Mouse (Mus musculus) brain, embryonic 14.5 days (tissue): ENCODE data around the gene Supt4a. TPM values are rescaled to one million over a fixed set of nuclear protein-coding genes. Genes with fewer than 3 reads are reported as not detected.

Experiments used
- DNase-seq: peaks from one replicate; pipeline ENCODE4 v3.0.0-alpha.2; 2011; ENCODE audit warnings: low read depth
- CTCF ChIP-seq: fragments of 200-500 bp; IDR thresholded peaks from 2 replicates; pipeline ENCODE4 v1.5.1; 2012; ENCODE audit warnings: inconsistent platforms, mild to moderate bottlenecking, moderate library complexity, borderline replicate concordance; ENCODE audit not compliant: insufficient read depth, insufficient read length; ENCODE audit errors: extremely low read depth
- POLR2A ChIP-seq: fragments of 200-500 bp; IDR thresholded peaks from 2 replicates; pipeline ENCODE4 v1.6.1; 2012; ENCODE audit warnings: mild to moderate bottlenecking, inconsistent platforms, borderline replicate concordance; ENCODE audit not compliant: poor library complexity, insufficient read depth, insufficient read length, severe bottlenecking; ENCODE audit errors: extremely low read depth
- polyA plus RNA-seq: library from polyadenylated mRNA; depleted of rRNA; stranded (reverse); fragments of >200 nt; gene quantifications from 2 replicates; pipeline ENCODE4 v1.2.3, GENCODE M21; 2012

Gene Supt4a
- polyA plus RNA-seq, 1 experiment, result 118 TPM

- TF ChIP-seq CTCF, result no peak
- TF ChIP-seq POLR2A, result no peak
- DNase-seq, result peak; percentile 56
These were observed 27.7 kb upstream of the Supt4a start for GRCm38 (mm10) chr11:87709513-87710261.

DNA sequence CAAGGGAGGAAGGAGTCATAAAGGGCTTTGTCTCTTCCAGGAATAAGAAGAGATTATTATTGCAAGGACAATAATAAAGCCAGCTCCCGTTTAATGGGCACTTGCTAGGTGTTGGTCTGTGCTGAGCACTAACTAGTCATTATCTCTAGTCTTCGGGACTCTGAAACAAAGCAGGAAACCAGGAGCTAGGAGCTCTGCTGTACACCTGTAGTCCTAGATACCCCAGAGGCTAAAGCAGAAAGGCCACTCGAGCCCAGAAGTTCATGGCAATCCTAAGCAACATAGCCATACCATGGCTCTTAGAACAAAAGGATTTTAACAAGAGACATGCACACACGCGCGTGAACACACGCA is 27.1 kb upstream of the Supt4a start:
- no peak for DNase-seq
- TF ChIP-seq POLR2A (no peak), CTCF (no peak)

- no peak for DNase-seq
- TF ChIP-seq CTCF (no peak), POLR2A (no peak)
These were observed 25.2 kb upstream of the Supt4a start for GRCm38 (mm10) chr11:87712188-87712587.

- DNase-seq, result no peak
- no peak for TF ChIP-seq POLR2A
- TF ChIP-seq CTCF, result no peak
These were observed 21.4 kb upstream of the Supt4a start for GRCm38 (mm10) chr11:87715999-87716398.

DNA sequence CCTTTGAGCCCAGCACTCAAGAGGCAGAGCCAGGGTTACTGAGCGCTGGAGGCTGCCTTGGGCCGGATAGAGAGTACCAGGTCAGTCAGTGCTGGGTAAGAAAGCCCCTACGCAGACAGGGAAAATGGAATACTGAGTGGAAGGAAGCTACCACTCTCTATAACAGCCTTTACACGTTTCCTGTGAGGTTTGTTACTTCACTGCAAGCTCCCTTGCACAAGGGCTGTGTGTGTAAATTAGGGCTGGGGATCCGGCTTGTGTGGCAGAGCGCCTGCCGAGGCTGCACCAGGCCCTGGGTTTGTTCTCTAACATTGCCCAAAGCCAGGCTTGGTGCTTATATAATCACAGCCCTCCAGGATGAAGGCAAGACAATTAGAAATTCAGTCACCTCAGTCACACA is 17.8 kb upstream of the Supt4a start:
- no peak for DNase-seq

DNA sequence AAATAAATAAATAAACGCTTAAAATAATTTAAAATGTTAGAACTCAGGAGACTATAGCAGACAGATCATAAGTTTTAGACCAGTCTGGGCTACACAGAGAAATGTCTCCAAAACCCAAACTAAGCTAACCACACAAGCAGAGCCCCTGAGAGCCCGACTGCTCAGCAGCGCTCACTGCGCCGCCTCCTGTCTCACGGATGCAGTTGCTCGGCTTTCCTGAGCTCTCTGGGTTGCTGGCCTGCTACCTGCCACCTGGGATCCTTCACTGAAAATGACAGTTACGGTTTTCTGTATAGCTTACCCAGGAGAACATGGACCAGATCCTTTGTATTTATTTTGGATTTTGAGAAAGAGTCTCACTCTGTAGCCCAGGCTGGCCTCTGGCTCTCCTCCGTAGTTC is 17.0 kb upstream of the Supt4a start:
- no peak for DNase-seq

More for the DNA sequence above, 17.8 kb upstream of the Supt4a start:
- no peak for TF ChIP-seq CTCF
- no peak for TF ChIP-seq POLR2A

GRCm38 (mm10) chr11:87720839-87721238 is 16.5 kb upstream of the Supt4a start:
- DNase-seq, result no peak
- TF ChIP-seq CTCF, result no peak
- TF ChIP-seq POLR2A, result no peak

More for the DNA sequence above, 17.0 kb upstream of the Supt4a start:
- no peak for TF ChIP-seq POLR2A
- peak; percentile 32; the same call in 1 of the 2 replicates for TF ChIP-seq CTCF

DNA sequence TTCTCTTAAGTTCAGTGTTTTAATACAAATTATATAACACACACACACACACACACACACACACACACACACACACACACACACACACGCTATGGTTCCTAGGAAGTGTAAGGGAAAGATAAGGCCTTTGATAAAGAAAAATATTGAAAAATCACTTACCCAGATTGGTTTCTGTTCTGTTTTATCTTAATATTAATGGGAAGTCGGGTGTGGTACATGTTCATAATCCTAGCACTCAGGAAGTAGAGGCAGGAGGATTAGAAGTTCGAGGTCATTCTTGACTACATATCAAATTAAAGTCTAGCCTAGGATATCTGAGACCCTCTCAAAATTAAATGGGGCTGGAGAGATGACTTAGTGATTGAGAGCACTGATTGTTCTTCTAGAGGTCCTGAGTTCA is 15.2 kb upstream of the Supt4a start:
- DNase-seq, result no peak
- TF ChIP-seq CTCF, result no peak

- no peak for TF ChIP-seq POLR2A
- TF ChIP-seq CTCF, result no peak
- no peak for DNase-seq
These were observed 14.5 kb upstream of the Supt4a start for GRCm38 (mm10) chr11:87722891-87723290.

DNA sequence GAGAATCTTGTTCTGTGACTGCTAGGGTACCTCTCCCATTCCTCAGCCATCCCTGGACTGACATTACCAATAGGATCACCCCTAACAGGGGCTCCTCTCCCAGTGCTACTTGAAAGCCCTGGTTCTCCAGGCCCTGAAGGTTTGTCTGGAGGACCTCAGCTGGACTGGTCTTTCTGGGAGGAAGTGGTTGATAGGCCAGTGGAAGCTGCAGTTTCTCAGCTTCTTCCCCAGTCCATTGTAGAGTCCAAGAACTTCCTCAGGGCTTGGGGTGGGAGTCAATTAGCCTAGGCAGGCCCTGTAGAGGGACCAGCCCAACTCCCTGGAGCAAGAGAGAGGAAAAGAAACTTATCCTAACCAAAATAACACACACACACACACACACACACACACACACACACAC is 11.8 kb upstream of the Supt4a start:
- DNase-seq, result no peak
- no peak for TF ChIP-seq POLR2A
- no peak for TF ChIP-seq CTCF

- peak; percentile 66 for DNase-seq
These were observed 11.3 kb upstream of the Supt4a start for GRCm38 (mm10) chr11:87725964-87726562.

DNA sequence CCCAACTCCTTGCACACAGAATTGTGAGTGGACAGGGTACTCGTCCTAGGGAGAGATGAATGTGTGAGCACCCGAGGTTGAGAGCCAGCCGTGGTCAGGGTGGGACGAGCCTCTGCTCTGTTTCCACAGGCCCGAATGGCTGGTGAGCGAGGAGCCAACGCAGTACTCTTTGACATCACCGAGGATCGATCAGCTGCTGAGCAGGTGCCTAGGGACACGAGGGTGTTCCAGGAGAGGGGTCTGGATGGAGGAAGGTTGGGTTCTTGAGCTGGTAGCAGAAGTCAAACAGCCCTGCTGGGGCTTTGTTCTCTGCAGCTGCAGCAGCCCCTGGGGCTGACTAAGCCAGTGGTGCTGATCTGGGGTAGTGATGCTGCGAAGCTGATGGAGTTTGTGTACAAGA is 10.3 kb upstream of the Supt4a start:
- no peak for DNase-seq
- TF ChIP-seq CTCF (no peak), POLR2A (no peak)

More at GRCm38 (mm10) chr11:87725964-87726562, 11.3 kb upstream of the Supt4a start:
- TF ChIP-seq POLR2A (no peak), CTCF (no peak)

DNA sequence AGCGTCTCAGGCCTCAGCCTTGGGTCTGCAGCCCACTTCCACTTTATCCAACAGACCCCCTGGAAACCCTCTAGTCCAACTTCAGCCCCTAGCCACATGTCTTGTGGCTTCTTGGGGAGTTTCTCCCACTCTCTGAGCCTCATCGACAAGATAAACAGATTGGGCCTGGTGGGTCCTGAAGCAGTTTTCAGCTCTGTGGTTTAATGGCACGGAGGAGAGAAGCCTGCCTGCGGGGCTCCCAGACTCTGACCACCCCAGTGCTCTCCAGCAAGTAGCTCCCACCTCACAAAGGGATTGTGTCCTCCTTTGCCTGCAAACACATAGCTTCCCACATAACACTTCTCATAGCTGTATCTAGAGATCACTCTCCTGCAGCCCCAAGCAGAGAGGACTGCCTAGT is 9.9 kb upstream of the Supt4a start:
- TF ChIP-seq CTCF (no peak), POLR2A (no peak)
- DNase-seq, result no peak
